13 mouse cellular contexts compared by ENCODE assay signal in genomic region chr17:29155355-29156135, GRCm38 (mm10). TPM values are rescaled to one million over a fixed set of nuclear protein-coding genes. Genes with fewer than 3 reads are reported as not detected.
DNase-seq lines count a peak whose midpoint lies in the region; ATAC-seq and TF ChIP-seq lines count a peak whose summit lies in the region.
"Had no signal": no experiment of that assay in that cellular context is flagged by ENCODE, and none has a peak within 500 bp of the region (broad histone marks: within the 10 kb centered on the region; RNA-seq: fewer than 3 reads in every experiment).

No protein-coding gene starts in this region.

- no peaks in the 10 kb centered on the region for H3K9me3 ChIP-seq in forebrain, postnatal 0 days (ENCODE audit: low read length)
- no peaks in the 10 kb centered on the region for H3K9me3 ChIP-seq in forebrain, embryonic 13.5 days (replicated peaks)
- no peaks in the 10 kb centered on the region for H3K9me3 ChIP-seq in midbrain, postnatal 0 days (ENCODE audit: low read length)
- H3K9me3 ChIP-seq: limb, embryonic 13.5 days; midbrain, embryonic 12.5 days had no signal

- H3K4me3 ChIP-seq in forebrain, postnatal 0 days (ENCODE audit: low read depth, low read length) = no peak overlapping the region
- H3K4me3 ChIP-seq in forebrain, embryonic 13.5 days = no peak overlapping the region
- H3K4me3 ChIP-seq in midbrain, postnatal 0 days (ENCODE audit: low read depth, low read length) = no peak overlapping the region
- H3K4me3 ChIP-seq: limb, embryonic 13.5 days; midbrain, embryonic 12.5 days had no signal

- no peak overlapping the region for H3K9ac ChIP-seq in forebrain, postnatal 0 days
- H3K9ac ChIP-seq in forebrain, embryonic 13.5 days = no peak overlapping the region
- H3K9ac ChIP-seq in midbrain, postnatal 0 days (replicated peaks; ENCODE audit: low read length, poor library complexity, severe bottlenecking) = no peak overlapping the region
- H3K9ac ChIP-seq: limb, embryonic 13.5 days; midbrain, embryonic 12.5 days had no signal

- TF ChIP-seq CTCF in forebrain, postnatal 0 days (IDR thresholded peaks at IDR 0.05; ENCODE audit: low read depth) = no peak
- no peak for TF ChIP-seq CTCF in midbrain, postnatal 0 days (IDR thresholded peaks at IDR 0.05)

- no peaks in the 10 kb centered on the region for H3K36me3 ChIP-seq in forebrain, postnatal 0 days (ENCODE audit: insufficient read depth)
- H3K36me3 ChIP-seq in forebrain, embryonic 13.5 days (ENCODE audit: poor library complexity, severe bottlenecking) = no peaks in the 10 kb centered on the region
- H3K36me3 ChIP-seq in midbrain, postnatal 0 days (ENCODE audit: insufficient read depth, low read length) = peaks cover 7% of the 10 kb centered on the region; the same call in 1 of the 2 replicates
- H3K36me3 ChIP-seq: limb, embryonic 13.5 days; midbrain, embryonic 12.5 days had no signal

- ATAC-seq in forebrain, postnatal 0 days = peak; percentile 71
- no peak for ATAC-seq in forebrain, embryonic 13.5 days
- peak; percentile 24; the same call in 1 of the 2 replicates for ATAC-seq in midbrain, postnatal 0 days (ENCODE audit: low FRiP score)
- ATAC-seq: forebrain, embryonic 14.5 days had no signal

- no peaks in the 10 kb centered on the region for H3K27me3 ChIP-seq in forebrain, postnatal 0 days (ENCODE audit: insufficient read depth, low read length)
- no peaks in the 10 kb centered on the region for H3K27me3 ChIP-seq in forebrain, embryonic 13.5 days
- no peaks in the 10 kb centered on the region; the same call in 1 of the 2 replicates for H3K27me3 ChIP-seq in midbrain, postnatal 0 days (ENCODE audit: insufficient read depth, low read length)
- H3K27me3 ChIP-seq: CH12.LX; limb, embryonic 13.5 days; midbrain, embryonic 12.5 days had no signal

- peak; percentile 52 for DNase-seq in forebrain, postnatal 0 days
- DNase-seq in CD4-positive, CD25-positive, alpha-beta regulatory T cell, adult 2 months (ENCODE audit: low read depth, low spot score) = peak; percentile 41
- peak; percentile 55 to 70 for DNase-seq in frontal cortex, postnatal 36 days (ENCODE audit: low spot score in 2 of 2)
- DNase-seq in midbrain, postnatal 0 days (ENCODE audit: low spot score) = no peak
- DNase-seq in spleen, adult 12 weeks (ENCODE audit: low spot score) = no peak
- DNase-seq in adrenal gland, adult 18-20 months (ENCODE audit: low spot score in 2 of 2) = no peak
- DNase-seq in kidney, adult 9 months = no peak
- DNase-seq: heart, postnatal 4 days had no signal

- no peak overlapping the region for H3K4me2 ChIP-seq in forebrain, postnatal 0 days (ENCODE audit: low read depth)
- H3K4me2 ChIP-seq in forebrain, embryonic 13.5 days = no peak overlapping the region
- no peak overlapping the region for H3K4me2 ChIP-seq in midbrain, postnatal 0 days (ENCODE audit: low read depth, low read length, poor library complexity, severe bottlenecking)
- H3K4me2 ChIP-seq: limb, embryonic 13.5 days; midbrain, embryonic 12.5 days had no signal

- 0 out of 2 replicates have a peak, but pooled peaks cover 4% of the 10 kb centered on the region for H3K4me1 ChIP-seq in forebrain, postnatal 0 days (ENCODE audit: insufficient read depth)
- H3K4me1 ChIP-seq in forebrain, embryonic 13.5 days = peaks cover 17% of the 10 kb centered on the region
- peaks cover 8% of the 10 kb centered on the region; the same call in 1 of the 2 replicates for H3K4me1 ChIP-seq in midbrain, postnatal 0 days (ENCODE audit: insufficient read depth, low read length)

- H3K27ac ChIP-seq in forebrain, postnatal 0 days (ENCODE audit: low read depth, low read length) = peak overlapping the region; percentile 23; the same call in 1 of the 2 replicates
- no peak overlapping the region for H3K27ac ChIP-seq in forebrain, embryonic 13.5 days
- peak overlapping the region; percentile 51 for H3K27ac ChIP-seq in midbrain, postnatal 0 days (ENCODE audit: low read depth, low read length)
- H3K27ac ChIP-seq: limb, embryonic 13.5 days; midbrain, embryonic 12.5 days had no signal

- 45% methylated on average over 12 of the region's 12 CpGs for WGBS in forebrain, postnatal 0 days
- WGBS in forebrain, embryonic 13.5 days = 49% methylated on average over 12 of the region's 12 CpGs
- 43% methylated on average over 12 of the region's 12 CpGs for WGBS in midbrain, postnatal 0 days

RNA-seq across cellular contexts. Expression of gene Rab44, which starts 41.6 kb away (rescaled TPM):
- total RNA-seq in forebrain, postnatal 0 days (2014; rRNA removed) = not detected in 2 replicates
- polyA plus RNA-seq in forebrain, postnatal 0 days (2015; fragmentation: Nextera tagmentation; extraction: Ambion mirVana) = 0.13 TPM in 1 of 2 replicates, not detected in the other
- polyA plus RNA-seq in forebrain, embryonic 13.5 days (2015; fragmentation: Nextera tagmentation; extraction: Ambion mirVana) = 0.18 TPM in 1 of 2 replicates, not detected in the other
- total RNA-seq in midbrain, postnatal 0 days (2014; rRNA removed) = not detected in 2 replicates
- polyA plus RNA-seq in midbrain, postnatal 0 days (2015; fragmentation: Nextera tagmentation; extraction: Ambion mirVana) = not detected in 2 replicates
- total RNA-seq in adrenal gland, adult 18-20 months (2021) = under 1 TPM; 0.20 to 0.54 TPM
- polyA plus RNA-seq: forebrain, embryonic 14.5 days had no signal

Comparison
In these comparisons a context has a peak if more than half of its experiments do, and no peak if none do; other contexts are left out.
1. DNase-seq: peak in forebrain, postnatal 0 days (single experiment), CD4-positive, CD25-positive, alpha-beta regulatory T cell, adult 2 months (single experiment) and frontal cortex, postnatal 36 days (2 of 2); none in midbrain, postnatal 0 days (single experiment), spleen, adult 12 weeks (single experiment), adrenal gland, adult 18-20 months (0 of 2) and kidney, adult 9 months (single experiment).